9 mouse cellular contexts compared by ENCODE assay signal in genomic region chr1:85896781-85897700, GRCm38 (mm10). TPM values are rescaled to one million over a fixed set of nuclear protein-coding genes. Genes with fewer than 3 reads are reported as not detected.
A peak's percentile ranks its signal among the peaks of the same experiment; 100 is the strongest.
DNase-seq lines count a peak whose midpoint lies in the region; ATAC-seq and TF ChIP-seq lines count a peak whose summit lies in the region.
"Had no signal": no experiment of that assay in that cellular context is flagged by ENCODE, and none has a peak within 500 bp of the region (broad histone marks: within the 10 kb centered on the region; RNA-seq: fewer than 3 reads in every experiment).

No protein-coding gene starts in this region.

- intact Hi-C loops in heart, postnatal 25 days (cut with DNase I) = loop anchor here (5.0 kb wide), 1 partner anchor 35 kb away; no protein-coding TSS in a partner anchor

- H3K4me3 ChIP-seq in G1E (ENCODE audit: low read depth, low read length) = peak overlapping the region; percentile 11; the same call in 1 of the 2 replicates
- peak overlapping the region; percentile 3; the same call in 1 of the 2 replicates for H3K4me3 ChIP-seq in forebrain, embryonic 14.5 days (ENCODE audit: low read depth, low read length)
- no peak overlapping the region for H3K4me3 ChIP-seq in limb, embryonic 14.5 days (replicated peaks; ENCODE audit: low read length)
- H3K4me3 ChIP-seq in kidney, adult 2 months (ENCODE audit: insufficient read depth, low read depth, low read length) = no peak overlapping the region

- H3K9me3 ChIP-seq in G1E (replicated peaks) = peaks cover 5% of the 10 kb centered on the region
- H3K9me3 ChIP-seq in forebrain, embryonic 14.5 days (replicated peaks; ENCODE audit: control insufficient read depth, low read length) = no peaks in the 10 kb centered on the region
- no peaks in the 10 kb centered on the region for H3K9me3 ChIP-seq in limb, embryonic 14.5 days (ENCODE audit: control insufficient read depth, low read length)

- no peaks in the 10 kb centered on the region for H3K27me3 ChIP-seq in G1E (ENCODE audit: insufficient read depth, low read length)
- no peaks in the 10 kb centered on the region for H3K27me3 ChIP-seq in forebrain, embryonic 14.5 days (replicated peaks; ENCODE audit: control insufficient read depth, insufficient read depth, low read length)
- H3K27me3 ChIP-seq in limb, embryonic 14.5 days (ENCODE audit: control insufficient read depth, insufficient read depth, low read length) = no peaks in the 10 kb centered on the region
- H3K27me3 ChIP-seq in kidney, adult 2 months (replicated peaks; ENCODE audit: control insufficient read depth, insufficient read depth, low read length) = no peaks in the 10 kb centered on the region

- 69% methylated on average over 12 of the region's 12 CpGs for WGBS in forebrain, embryonic 14.5 days
- WGBS in limb, embryonic 14.5 days = 65% methylated on average over 12 of the region's 12 CpGs
- 68% methylated on average over 12 of the region's 12 CpGs for WGBS in kidney, adult 2 months

- ATAC-seq in G1E (ENCODE audit: extremely low read depth, insufficient number of reproducible peaks, low FRiP score, poor library complexity, severe bottlenecking) = peak; percentile 76
- ATAC-seq in forebrain, embryonic 14.5 days = no peak
- ATAC-seq in limb, embryonic 14.5 days (ENCODE audit: low FRiP score, low read depth) = no peak

- no peak for TF ChIP-seq POLR2A in limb, embryonic 14.5 days (IDR thresholded peaks at IDR 0.05; ENCODE audit: borderline replicate concordance, extremely low read depth, insufficient read depth, insufficient read length)
- no peak for TF ChIP-seq POLR2A in kidney, adult 2 months (IDR thresholded peaks at IDR 0.05; ENCODE audit: low read depth, low read length)

- H3K4me1 ChIP-seq in G1E (ENCODE audit: insufficient read depth, low read depth, low read length) = peaks cover 75% of the 10 kb centered on the region
- peaks cover 65% of the 10 kb centered on the region for H3K4me1 ChIP-seq in forebrain, embryonic 14.5 days (ENCODE audit: control insufficient read depth, insufficient read depth, low read length)
- peaks cover 66% of the 10 kb centered on the region for H3K4me1 ChIP-seq in limb, embryonic 14.5 days (ENCODE audit: control insufficient read depth, insufficient read depth, low read length)
- H3K4me1 ChIP-seq in kidney, adult 2 months (ENCODE audit: control insufficient read depth, insufficient read depth, low read length) = peaks cover 8% of the 10 kb centered on the region

- peaks cover 21% of the 10 kb centered on the region for H3K36me3 ChIP-seq in G1E (replicated peaks)
- no peaks in the 10 kb centered on the region for H3K36me3 ChIP-seq in forebrain, embryonic 14.5 days (ENCODE audit: control insufficient read depth, insufficient read depth, low read length)
- 0 out of 2 replicates have a peak, but pooled peaks cover 5% of the 10 kb centered on the region for H3K36me3 ChIP-seq in limb, embryonic 14.5 days (ENCODE audit: control insufficient read depth, insufficient read depth, low read length)
- H3K36me3 ChIP-seq in kidney, adult 2 months (ENCODE audit: control insufficient read depth, insufficient read depth, low read length) = no peaks in the 10 kb centered on the region

- peak overlapping the region; percentile 93 for H3K4me2 ChIP-seq in forebrain, embryonic 14.5 days (ENCODE audit: low read length)
- H3K4me2 ChIP-seq in limb, embryonic 14.5 days (replicated peaks; ENCODE audit: low read depth, low read length, severe bottlenecking) = peak overlapping the region; percentile 84

- TF ChIP-seq CTCF in G1E (IDR thresholded peaks at IDR 0.05; ENCODE audit: low read depth, low read length) = no peak
- no peak for TF ChIP-seq CTCF in kidney, adult 2 months (conservative IDR thresholded peaks at IDR 0.05; ENCODE audit: insufficient read depth, insufficient read length, low read depth, low read length)

- peak; percentile 35 to 43 for DNase-seq in heart, adult 18-20 months
- DNase-seq in heart, postnatal 25 days (ENCODE audit: low spot score) = no peak
- DNase-seq in G1E (ENCODE audit: low spot score) = peak; percentile 59
- peak; percentile 14 for DNase-seq in forebrain, embryonic 14.5 days (ENCODE audit: low spot score)
- no peak for DNase-seq in limb, embryonic 14.5 days (ENCODE audit: low spot score)
- DNase-seq in naive thymus-derived CD4-positive, alpha-beta T cell, adult 2 months (ENCODE audit: low read depth) = peak; percentile 74
- no peak for DNase-seq in layer of hippocampus, adult 9-10 months (ENCODE audit: low spot score)
- DNase-seq in kidney, adult 2 months = no peak

- H3K9ac ChIP-seq in forebrain, embryonic 14.5 days (ENCODE audit: low read length) = peak overlapping the region; percentile 43
- H3K9ac ChIP-seq in limb, embryonic 14.5 days (ENCODE audit: low read depth, low read length, severe bottlenecking) = 0 out of 2 replicates have a peak overlapping the region, but pooled peaks have one; percentile 25

- H3K27ac ChIP-seq in forebrain, embryonic 14.5 days (ENCODE audit: low read depth, low read length) = peak overlapping the region; percentile 87
- peak overlapping the region; percentile 58 for H3K27ac ChIP-seq in limb, embryonic 14.5 days (replicated peaks; ENCODE audit: low read depth, low read length)
- H3K27ac ChIP-seq in kidney, adult 2 months (ENCODE audit: insufficient read depth, low read depth, low read length) = no peak overlapping the region

RNA-seq across cellular contexts. Expression of gene Itm2c, which starts 3.0 kb away (rescaled TPM):
- total RNA-seq in heart, adult 18-20 months (2021) = 10 to 100 TPM; 57.1 to 65.4 TPM
- total RNA-seq in heart, postnatal 25 days (2021) = 10 to 100 TPM; 62.4 to 66.2 TPM
- total RNA-seq in G1E (2014; fragmentation: Nextera tagmentation) = 51.8 and 67.5 TPM in 2 replicates
- 149 and 176 TPM in 2 replicates for total RNA-seq in G1E (2017)
- 67.9 and 69.9 TPM in 2 replicates for polyA plus RNA-seq in G1E (2012)
- polyA plus RNA-seq in forebrain, embryonic 14.5 days (2014; fragmentation: Nextera tagmentation; extraction: Ambion mirVana) = 149 and 157 TPM in 2 replicates
- 213 and 289 TPM in 2 replicates for polyA plus RNA-seq in limb, embryonic 14.5 days (2012; rRNA removed)
- polyA plus RNA-seq in limb, embryonic 14.5 days (2014; fragmentation: Nextera tagmentation; extraction: Ambion mirVana) = 181 and 197 TPM in 2 replicates
- 166 and 198 TPM in 2 replicates for polyA plus RNA-seq in kidney, adult 2 months (2012; rRNA removed)

RNA-seq across cellular contexts. Expression of gene 4933407L21Rik, which starts 31.2 kb away (rescaled TPM):
- total RNA-seq in heart, adult 18-20 months (2021) = not detected
- not detected for total RNA-seq in heart, postnatal 25 days (2021)
- total RNA-seq in G1E (2014; fragmentation: Nextera tagmentation) = not detected in 2 replicates
- total RNA-seq in G1E (2017) = 0.05 TPM in 1 of 2 replicates, not detected in the other
- polyA plus RNA-seq in G1E (2012) = not detected in 2 replicates
- polyA plus RNA-seq in forebrain, embryonic 14.5 days (2014; fragmentation: Nextera tagmentation; extraction: Ambion mirVana) = 4.0 and 4.2 TPM in 2 replicates
- polyA plus RNA-seq in limb, embryonic 14.5 days (2012; rRNA removed) = 1.2 and 1.3 TPM in 2 replicates
- polyA plus RNA-seq in limb, embryonic 14.5 days (2014; fragmentation: Nextera tagmentation; extraction: Ambion mirVana) = 0.66 and 0.73 TPM in 2 replicates
- polyA plus RNA-seq in kidney, adult 2 months (2012; rRNA removed) = 0.06 and 0.12 TPM in 2 replicates
- total RNA-seq: hematopoietic stem cell, adult 5-6 weeks had no signal

Comparison
In these comparisons a context has a peak if more than half of its experiments do, and no peak if none do; other contexts are left out.
1. DNase-seq: peak in heart, adult 18-20 months (2 of 2), G1E (single experiment), forebrain, embryonic 14.5 days (single experiment) and naive thymus-derived CD4-positive, alpha-beta T cell, adult 2 months (single experiment); none in heart, postnatal 25 days (single experiment), limb, embryonic 14.5 days (single experiment), layer of hippocampus, adult 9-10 months (single experiment) and kidney, adult 2 months (single experiment).
2. H3K4me3 ChIP-seq: peak in G1E (single experiment) and forebrain, embryonic 14.5 days (single experiment); none in limb, embryonic 14.5 days (single experiment) and kidney, adult 2 months (single experiment).